Mouse (Mus musculus): ENCODE data around the gene Trpm8. TPM values are rescaled to one million over a fixed set of nuclear protein-coding genes. Genes with fewer than 3 reads are reported as not detected.

Trpm8 gene
- polyA plus RNA-seq, 2 experiments from 2014 or later, result not detected

Other genes with a start within 250 kb of the Trpm8 start
- gene Ugt1a10, start 222.3 kb upstream of the Trpm8 start, polyA plus RNA-seq (2017; shearing (Covaris generic)), result not detected
- gene Ugt1a9, start 206.9 kb upstream of the Trpm8 start, polyA plus RNA-seq (2017; shearing (Covaris generic)), result under 1 TPM in 1 of 2 experiments, not detected in 1; 0.25 TPM
- not detected for gene Ugt1a8, start 189.8 kb upstream of the Trpm8 start, polyA plus RNA-seq (2017; shearing (Covaris generic))
- gene Ugt1a7c, start 182.6 kb upstream of the Trpm8 start, polyA plus RNA-seq (2017; shearing (Covaris generic)), result under 1 TPM; 0.17 to 0.45 TPM
- gene Ugt1a6b, start 174.4 kb upstream of the Trpm8 start, polyA plus RNA-seq (2017; shearing (Covaris generic)), result not detected
- 1 to 10 TPM in 1 of 2 experiments, under 1 TPM in 1; 0.86 to 1.4 TPM for gene Ugt1a6a, start 142.9 kb upstream of the Trpm8 start, polyA plus RNA-seq (2017; shearing (Covaris generic))
- gene Ugt1a5, start 111.6 kb upstream of the Trpm8 start, polyA plus RNA-seq (2017; shearing (Covaris generic)), result not detected
- not detected for gene Ugt1a2, start 77.1 kb upstream of the Trpm8 start, polyA plus RNA-seq (2017; shearing (Covaris generic))
- gene Dnajb3, start 71.9 kb upstream of the Trpm8 start, polyA plus RNA-seq (2017; shearing (Covaris generic)), result under 1 TPM; 0.48 to 0.63 TPM
- gene Ugt1a1, start 65.7 kb upstream of the Trpm8 start, polyA plus RNA-seq (2017; shearing (Covaris generic)), result not detected
- gene Mroh2a, start 50.7 kb upstream of the Trpm8 start, polyA plus RNA-seq (2017; shearing (Covaris generic)), result 1 to 10 TPM; 1.4 to 2.5 TPM
- 10 to 100 TPM; 38.2 to 70.5 TPM for gene Hjurp, start within 50 bp of the Trpm8 start, polyA plus RNA-seq (2017; shearing (Covaris generic))
- not detected for gene Spp2, start 129.3 kb downstream of the Trpm8 start, polyA plus RNA-seq (2017; shearing (Covaris generic))
- not detected for gene Glrp1, start 232.4 kb downstream of the Trpm8 start, polyA plus RNA-seq (2017; shearing (Covaris generic))

All from activated CD4-positive, CD25-positive, alpha-beta regulatory T cell, adult 4 months (primary cell).